Mouse (Mus musculus): Measurements from ENCODE around the gene Izumo1r.
"Not testable (repeated sequence)": the region's sequence is repeated elsewhere in the genome, so short reads cannot be mapped to it uniquely, and the experiment has no call there.

The Izumo1r gene

GRCm38 (mm10) chr9:14904741-14905475, 1.2 kb upstream of the Izumo1r start:
- DNase-seq (ENCODE audit: low spot score in 2 of 2), result no peak

GRCm38 (mm10) chr9:14903006-14903405, 743 bp downstream of the Izumo1r start:
- DNase-seq (ENCODE audit: low spot score in 2 of 2), result no peak

- no peak for DNase-seq (ENCODE audit: low spot score in 2 of 2)
These were observed 1.3 kb downstream of the Izumo1r start for GRCm38 (mm10) chr9:14902416-14902815.

DNA sequence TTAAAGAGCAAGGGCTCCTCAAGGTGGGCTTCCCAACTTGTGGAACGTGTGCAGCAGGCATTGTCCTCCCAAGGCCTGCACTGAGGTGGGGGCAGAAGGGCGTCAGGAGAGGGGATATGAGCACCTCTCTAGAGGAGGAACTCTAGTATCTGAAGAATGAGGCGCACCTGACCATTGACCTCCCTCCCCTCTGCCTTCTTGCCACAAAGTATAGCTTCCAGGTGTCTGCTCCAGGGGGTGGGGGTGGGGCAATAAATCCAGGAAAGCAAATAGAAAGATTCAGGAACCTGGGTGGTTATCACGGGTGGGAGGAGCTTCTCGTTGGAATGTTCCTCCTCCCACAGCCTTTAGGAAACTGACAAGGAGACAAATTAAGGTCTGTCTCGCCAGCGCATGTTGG, 2.0 kb downstream of the Izumo1r start:
- DNase-seq (ENCODE audit: low spot score in 2 of 2), result no peak

- DNase-seq (ENCODE audit: low spot score in 2 of 2), result no peak
These were observed 6.6 kb downstream of the Izumo1r start for GRCm38 (mm10) chr9:14897102-14897501.

GRCm38 (mm10) chr9:14895237-14895835, 8.4 kb downstream of the Izumo1r start:
- DNase-seq (ENCODE audit: low spot score in 2 of 2), result no peak

DNA sequence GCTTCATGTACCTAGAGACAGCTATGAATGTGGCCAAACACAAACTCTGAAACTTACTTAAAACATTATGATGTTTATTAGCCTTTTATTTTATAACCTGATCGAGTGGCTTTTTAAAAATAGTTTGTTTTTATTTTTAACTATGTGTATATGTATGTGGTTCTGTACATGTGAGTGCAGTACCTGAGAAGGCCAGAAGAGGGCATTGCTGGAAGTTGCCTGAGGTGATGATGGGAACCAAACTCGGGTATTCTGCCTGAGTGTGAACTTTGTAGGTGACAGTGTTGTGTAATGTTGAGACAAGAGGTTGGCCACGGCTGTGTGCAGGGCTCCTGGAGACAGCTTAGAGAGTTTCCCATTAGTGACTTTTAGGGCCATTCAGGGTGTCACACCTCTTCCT, 9.1 kb downstream of the Izumo1r start:
- no peak for DNase-seq (ENCODE audit: low spot score in 2 of 2)

DNA sequence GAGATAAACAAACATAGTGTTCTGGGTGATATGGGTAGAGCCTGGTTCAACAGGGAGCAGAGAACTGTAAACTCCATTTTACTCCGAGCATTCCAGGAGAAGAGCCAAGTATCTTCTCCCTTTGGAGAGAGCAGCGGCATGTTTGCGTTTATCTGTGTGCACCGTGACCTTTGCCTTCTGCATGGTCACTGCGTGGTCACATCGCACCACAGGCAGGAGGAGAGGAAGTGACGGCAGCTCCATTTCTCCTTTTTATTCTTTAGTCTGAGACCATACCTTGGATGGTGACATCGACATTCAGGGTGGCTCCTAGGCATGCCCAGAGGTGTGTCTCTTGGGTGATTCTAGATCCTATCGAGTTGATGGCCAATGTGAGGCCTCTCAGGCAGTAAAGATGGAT, 10.4 kb downstream of the Izumo1r start:
- no peak for DNase-seq (ENCODE audit: low spot score in 2 of 2)

GRCm38 (mm10) chr9:14891891-14892290, 11.9 kb downstream of the Izumo1r start:
- DNase-seq (ENCODE audit: low spot score in 2 of 2), result no peak

DNA sequence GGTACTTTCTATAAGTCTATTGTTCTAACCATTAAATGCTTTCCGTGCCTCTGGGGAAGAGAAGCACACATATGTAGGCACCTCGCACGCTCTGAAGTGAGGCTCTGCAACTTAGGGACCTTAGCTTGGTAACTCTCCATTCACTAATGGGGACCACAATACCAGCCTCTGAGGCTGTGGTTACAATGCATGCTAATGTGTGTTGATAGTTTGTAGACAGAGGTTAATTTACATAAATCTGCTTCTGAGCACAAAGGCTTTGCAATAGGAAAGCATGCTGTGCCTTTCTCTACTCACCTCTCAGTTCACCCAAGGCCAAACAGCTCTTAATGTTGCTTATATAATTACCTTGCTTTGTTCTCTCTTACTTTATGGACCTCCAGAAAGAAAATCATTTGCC, 13.1 kb downstream of the Izumo1r start:
- DNase-seq (ENCODE audit: low spot score in 2 of 2), result no peak

GRCm38 (mm10) chr9:14888671-14889070, 15.1 kb downstream of the Izumo1r start:
- no peak for DNase-seq (ENCODE audit: low spot score in 2 of 2)

GRCm38 (mm10) chr9:14887787-14888382, 15.9 kb downstream of the Izumo1r start:
- DNase-seq (ENCODE audit: low spot score in 2 of 2), result no peak

- no peak for DNase-seq (ENCODE audit: low spot score in 2 of 2)
These were observed 17.8 kb downstream of the Izumo1r start for GRCm38 (mm10) chr9:14885954-14886353.

DNA sequence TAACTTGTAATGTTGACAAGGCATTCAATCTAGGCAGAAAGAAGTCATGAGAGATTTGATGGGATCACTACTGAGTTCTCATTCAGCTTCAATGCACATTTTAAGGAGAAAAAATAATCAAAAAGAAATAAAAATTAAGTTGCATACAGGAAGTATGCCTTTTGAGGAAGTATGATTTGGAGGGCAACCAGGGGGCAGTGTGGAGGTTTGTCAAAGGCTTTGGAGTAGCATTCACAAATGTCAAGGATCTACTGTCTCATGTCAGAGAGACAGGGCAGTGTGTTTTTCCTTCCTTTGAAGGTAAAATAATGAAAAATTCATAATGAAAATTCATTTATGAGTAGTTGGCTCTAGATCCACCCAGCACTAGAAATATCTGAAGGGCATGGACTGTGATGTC, 18.6 kb downstream of the Izumo1r start:
- DNase-seq (ENCODE audit: low spot score in 2 of 2), result no peak

GRCm38 (mm10) chr9:14884641-14885040, 19.1 kb downstream of the Izumo1r start:
- no peak for DNase-seq (ENCODE audit: low spot score in 2 of 2)

DNA sequence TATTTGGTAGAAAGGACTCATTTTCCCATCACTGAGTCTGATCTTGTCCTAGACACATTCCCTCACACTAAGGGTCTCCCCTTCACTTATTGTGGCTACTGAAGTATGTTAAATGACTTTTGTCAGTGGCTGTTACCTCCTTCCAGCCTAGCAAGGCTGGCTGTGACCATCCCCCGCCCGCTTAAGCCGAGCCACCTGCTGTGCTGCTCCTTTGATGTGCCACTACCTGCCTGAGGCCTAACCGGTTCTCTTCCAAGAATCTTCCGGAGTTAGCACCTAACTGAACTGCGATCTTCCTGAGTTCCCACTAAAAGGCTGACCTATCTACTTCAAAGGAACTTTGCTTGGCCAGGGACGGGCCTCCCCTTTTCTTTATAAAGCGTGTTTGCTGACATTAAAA, 27.2 kb downstream of the Izumo1r start:
- DNase-seq (ENCODE audit: low spot score in 2 of 2), result not testable (repeated sequence)

- no peak for DNase-seq (ENCODE audit: low spot score in 2 of 2)
These were observed 27.8 kb downstream of the Izumo1r start for GRCm38 (mm10) chr9:14875743-14876507.

DNA sequence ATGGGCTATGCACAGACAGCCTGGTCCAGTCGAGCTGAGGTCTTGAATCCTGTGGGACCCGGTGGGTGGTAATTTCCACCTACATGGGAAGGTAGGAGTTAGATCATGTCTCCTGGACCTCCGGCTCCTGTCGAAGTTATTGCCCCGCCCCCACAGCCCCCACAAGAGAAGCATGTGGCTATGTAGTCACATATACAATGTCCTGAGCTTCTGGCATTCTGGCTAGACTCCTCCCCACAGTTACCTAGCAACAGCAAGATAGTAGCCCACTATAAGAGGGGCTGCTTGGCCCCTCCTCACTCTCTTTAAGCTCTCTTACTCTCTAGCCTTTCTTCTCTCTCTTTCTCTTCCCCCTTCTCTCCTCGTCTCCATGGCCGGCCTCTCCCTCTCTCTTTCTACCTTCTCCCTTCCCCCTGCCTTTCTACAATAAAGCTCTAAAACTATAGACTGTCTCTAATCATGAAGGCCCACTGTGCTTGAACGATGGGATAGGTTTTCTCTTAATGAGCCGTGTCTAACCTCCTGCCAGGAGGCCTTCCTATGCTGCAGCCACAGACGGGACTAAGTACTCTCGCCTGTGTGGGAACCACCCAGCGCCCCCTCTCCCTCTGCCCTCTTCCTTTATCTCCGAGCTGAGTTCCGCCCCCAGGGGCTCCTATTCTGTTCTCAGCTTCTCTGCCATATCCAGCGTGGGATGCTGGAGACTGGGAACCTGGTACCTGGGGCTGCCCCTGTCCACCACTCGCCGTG, 31.4 kb downstream of the Izumo1r start:
- no peak for DNase-seq (ENCODE audit: low spot score in 2 of 2)

DNA sequence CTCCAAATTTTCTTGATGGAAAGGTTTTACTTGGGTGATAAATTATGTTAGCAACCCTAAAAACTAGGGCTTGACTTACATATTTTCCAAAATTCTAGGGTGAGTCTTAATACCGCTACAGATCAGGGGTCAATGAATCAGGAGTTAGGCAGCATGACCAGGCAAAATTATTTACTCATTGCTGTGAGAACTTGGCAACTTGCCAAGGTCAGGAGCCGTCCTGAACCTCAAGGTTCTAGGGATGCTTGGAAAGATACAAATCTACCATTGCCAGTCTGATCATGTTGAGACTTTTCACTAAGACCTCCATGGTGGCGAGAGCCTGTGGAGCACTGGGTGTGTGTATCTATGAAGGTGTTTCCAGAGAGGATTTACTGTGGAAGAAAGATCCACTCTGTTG, 32.2 kb downstream of the Izumo1r start:
- no peak for DNase-seq (ENCODE audit: low spot score in 2 of 2)

GRCm38 (mm10) chr9:14870802-14871201, 32.9 kb downstream of the Izumo1r start:
- no peak for DNase-seq (ENCODE audit: low spot score in 2 of 2)

DNA sequence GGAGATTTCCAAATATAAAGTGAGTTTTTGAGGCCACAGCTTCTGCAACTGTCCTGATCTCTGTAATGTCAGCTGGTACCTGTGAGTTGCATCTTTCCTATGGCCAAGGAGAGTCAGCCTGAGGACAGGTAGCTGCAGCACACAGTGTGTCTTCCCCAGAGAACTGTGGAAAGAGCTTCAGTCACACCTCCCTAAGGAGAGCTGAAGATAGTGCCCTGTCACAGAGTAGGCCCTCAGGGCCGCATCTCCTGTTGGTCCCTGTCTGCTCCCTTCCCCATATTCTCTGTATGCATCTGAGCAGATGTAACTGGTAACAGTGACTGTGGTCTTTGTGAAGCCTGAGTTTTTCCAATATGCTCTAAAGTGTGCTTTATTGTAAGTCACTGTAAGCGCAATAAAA, 33.4 kb downstream of the Izumo1r start:
- no peak for DNase-seq (ENCODE audit: low spot score in 2 of 2)

GRCm38 (mm10) chr9:14868326-14868725, 35.4 kb downstream of the Izumo1r start:
- no peak for DNase-seq (ENCODE audit: low spot score in 2 of 2)
